Mouse (Mus musculus) cerebellum, adult 2 months (tissue): ENCODE data around the gene Msx2. TPM values are rescaled to one million over a fixed set of nuclear protein-coding genes. Genes with fewer than 3 reads are reported as not detected.

Experiments used
- DNase-seq, 2 experiments: peaks; one replicate each; pipeline ENCODE4 v3.0.0; 2021
- H3K27ac ChIP-seq: fragments of 200-500 bp; 2 replicates; pipeline ENCODE4 v1.5.1; 2012; ENCODE audit warnings: low read length, control low read depth, inconsistent platforms; ENCODE audit not compliant: insufficient read depth
- H3K27me3 ChIP-seq: fragments of 200-500 bp; 2 replicates; pipeline ENCODE4 v1.6.1; 2012; ENCODE audit warnings: inconsistent platforms, mild to moderate bottlenecking, low read length, moderate library complexity; ENCODE audit not compliant: control insufficient read depth, insufficient read depth
- H3K4me1 ChIP-seq: fragments of 200-500 bp; 2 replicates; pipeline ENCODE4 v1.6.1; 2011; ENCODE audit warnings: low read length; ENCODE audit not compliant: control insufficient read depth, insufficient read depth
- H3K4me3 ChIP-seq: fragments of 200-500 bp; replicated peaks from 2 replicates; pipeline ENCODE3; 2011; ENCODE audit warnings: mild to moderate bottlenecking, low read depth, low read length, control low read depth; ENCODE audit not compliant: insufficient read depth
- CTCF ChIP-seq: fragments of 200-500 bp; IDR thresholded peaks from 2 replicates; pipeline ENCODE4 v1.5.1; 2011; ENCODE audit warnings: low read depth, mild to moderate bottlenecking, control low read depth, low read length, moderate library complexity, borderline replicate concordance; ENCODE audit not compliant: insufficient read depth
- POLR2A ChIP-seq: fragments of 200-500 bp; IDR thresholded peaks from 2 replicates; pipeline ENCODE4 v1.6.1; 2011; ENCODE audit warnings: low read length, control low read depth, borderline replicate concordance; ENCODE audit not compliant: insufficient read depth
- WGBS: fragments of 180-500 bp; shearing (Covaris S2); methylation state at CpG from one replicate; pipeline ENCODE4 v1.1.7; 2018; 5-methylcytosine and 5-hydroxymethylcytosine counted together
- polyA plus RNA-seq: library from polyadenylated mRNA; depleted of rRNA; stranded (reverse); fragments of >200 nt; gene quantifications from 2 replicates; pipeline ENCODE4 v1.2.3, GENCODE M21; 2012; rRNA removed

Gene Msx2
- polyA plus RNA-seq, 1 experiment: 6.0 TPM

- Histone ChIP-seq H3K27me3 (no peaks in the 10 kb centered on the region), H3K27ac (no peak overlapping the region), H3K4me1 (no peaks in the 10 kb centered on the region), H3K4me3 (no peak overlapping the region)
- TF ChIP-seq POLR2A (no peak), CTCF (peak; percentile 97)
- peak; percentile 64 to 67 for DNase-seq
- 21% methylated on average over 7 of the region's 7 CpGs for WGBS
Measured at GRCm38 (mm10) chr13:53426507-53426906, 46.4 kb downstream of the Msx2 start.

- H3K27me3 ChIP-seq: no peaks in the 10 kb centered on the region
- no peak overlapping the region for H3K4me3 ChIP-seq
- WGBS: 68% methylated on average over 4 of the region's 4 CpGs
- TF ChIP-seq POLR2A (no peak), CTCF (no peak)
- no peak overlapping the region for H3K27ac ChIP-seq
- no peaks in the 10 kb centered on the region for H3K4me1 ChIP-seq
- no peak for DNase-seq
Measured at GRCm38 (mm10) chr13:53421189-53421588, 51.7 kb downstream of the Msx2 start.

- H3K27ac ChIP-seq: no peak overlapping the region
- DNase-seq: no peak
- WGBS: 69% methylated on average over 4 of the region's 4 CpGs
- H3K27me3 ChIP-seq: no peaks in the 10 kb centered on the region
- TF ChIP-seq CTCF (no peak), POLR2A (no peak)
- H3K4me3 ChIP-seq: no peak overlapping the region
- no peaks in the 10 kb centered on the region for H3K4me1 ChIP-seq
Measured at GRCm38 (mm10) chr13:53420741-53421140, 52.1 kb downstream of the Msx2 start.

- TF ChIP-seq POLR2A (no peak), CTCF (no peak)
- 87% methylated on average over 8 of the region's 8 CpGs for WGBS
- no peaks in the 10 kb centered on the region for H3K4me1 ChIP-seq
- DNase-seq: no peak
- no peak overlapping the region for H3K27ac ChIP-seq
- no peak overlapping the region for H3K4me3 ChIP-seq
- H3K27me3 ChIP-seq: no peaks in the 10 kb centered on the region
Measured at GRCm38 (mm10) chr13:53419681-53420080, 53.2 kb downstream of the Msx2 start.

GRCm38 (mm10) chr13:53417701-53418100 is 55.2 kb downstream of the Msx2 start:
- TF ChIP-seq POLR2A (no peak), CTCF (no peak)
- WGBS: 94% methylated on average over 6 of the region's 6 CpGs
- H3K4me3 ChIP-seq: no peak overlapping the region

More at GRCm38 (mm10) chr13:53417701-53418100, 55.2 kb downstream of the Msx2 start:
- no peaks in the 10 kb centered on the region for H3K27me3 ChIP-seq
- no peak for DNase-seq
- H3K4me1 ChIP-seq: no peaks in the 10 kb centered on the region
- H3K27ac ChIP-seq: no peak overlapping the region

Other genes starting within 250 kb of the Msx2 start
- gene Ror2, start 186.9 kb downstream of the Msx2 start, polyA plus RNA-seq: 1.1 and 1.4 TPM in 2 replicates
- gene Sptlc1, start 95.7 kb downstream of the Msx2 start, polyA plus RNA-seq: 24.7 and 25.4 TPM in 2 replicates